Mouse (Mus musculus) limb, embryonic 10.5 days (tissue): ENCODE data around the gene Ppard. TPM values are rescaled to one million over a fixed set of nuclear protein-coding genes. Genes with fewer than 3 reads are reported as not detected.
A peak's percentile ranks its signal among the peaks of the same experiment; 100 is the strongest.
"Not testable (repeated sequence)": the region's sequence is repeated elsewhere in the genome, so short reads cannot be mapped to it uniquely, and the experiment has no call there.

Source experiments
- DNase-seq: peaks from one replicate; pipeline ENCODE4 v3.0.0-alpha.2; 2017; ENCODE audit warnings: low spot score
- H3K27ac ChIP-seq: fragments of 300-500 bp; sonication (generic); 2 replicates; pipeline ENCODE4 v1.5.1; 2016; ENCODE audit warnings: mild to moderate bottlenecking
- H3K27me3 ChIP-seq: fragments of 300-500 bp; sonication (generic); 2 replicates; pipeline ENCODE4 v1.6.1; 2016; ENCODE audit warnings: low read depth, mild to moderate bottlenecking; ENCODE audit not compliant: poor library complexity, severe bottlenecking
- H3K36me3 ChIP-seq: fragments of 300-500 bp; sonication (generic); 2 replicates; pipeline ENCODE4 v1.6.1; 2016; ENCODE audit warnings: mild to moderate bottlenecking, moderate library complexity
- H3K4me1 ChIP-seq: fragments of 300-500 bp; sonication (generic); 2 replicates; pipeline ENCODE4 v1.6.1; 2016
- H3K4me3 ChIP-seq: fragments of 300-500 bp; sonication (generic); 2 replicates; pipeline ENCODE4 v1.5.1; 2016; ENCODE audit warnings: mild to moderate bottlenecking, moderate library complexity
- H3K9me3 ChIP-seq: fragments of 300-500 bp; sonication (generic); replicated peaks from 2 replicates; pipeline ENCODE4 v1.6.1; 2016; ENCODE audit warnings: mild to moderate bottlenecking
- WGBS: fragments of 180-500 bp; shearing (Covaris S2); methylation state at CpG from one replicate; pipeline ENCODE4 v1.1.7; 2016; 5-methylcytosine and 5-hydroxymethylcytosine counted together
- polyA plus RNA-seq: library from polyadenylated mRNA; unstranded; fragments of >200 nt; fragmentation: Nextera tagmentation; extraction: Ambion mirVana; gene quantifications from 2 replicates; pipeline ENCODE4 v1.2.1, GENCODE M21; 2016

Gene Ppard
- polyA plus RNA-seq, 1 experiment from 2014 or later = 1.9 TPM

GRCm38 (mm10) chr17:28317091-28317490 lies 84.6 kb downstream of the Ppard start:
- H3K4me1 ChIP-seq = peaks cover 41% of the 10 kb centered on the region
- H3K36me3 ChIP-seq = peaks cover 64% of the 10 kb centered on the region
- no peaks in the 10 kb centered on the region for H3K27me3 ChIP-seq
- H3K4me3 ChIP-seq = no peak overlapping the region
- H3K9me3 ChIP-seq = no peaks in the 10 kb centered on the region
- DNase-seq = no peak
- H3K27ac ChIP-seq = no peak overlapping the region
- WGBS = 60% methylated on average over 8 of the region's 8 CpGs

GRCm38 (mm10) chr17:28317725-28318124 lies 85.2 kb downstream of the Ppard start:
- Histone ChIP-seq H3K27me3 (no peaks in the 10 kb centered on the region), H3K36me3 (peaks cover 71% of the 10 kb centered on the region), H3K4me3 (no peak overlapping the region), H3K4me1 (peaks cover 37% of the 10 kb centered on the region), H3K9me3 (no peaks in the 10 kb centered on the region), H3K27ac (no peak overlapping the region)
- WGBS = 93% methylated on average over 9 of the region's 9 CpGs
- no peak for DNase-seq

GRCm38 (mm10) chr17:28321700-28322099 lies 89.2 kb downstream of the Ppard start:
- 95% methylated on average over 4 of the region's 4 CpGs for WGBS
- H3K9me3 ChIP-seq = no peaks in the 10 kb centered on the region
- H3K4me1 ChIP-seq = peaks cover 17% of the 10 kb centered on the region
- no peak overlapping the region for H3K4me3 ChIP-seq
- no peaks in the 10 kb centered on the region for H3K27me3 ChIP-seq
- H3K27ac ChIP-seq = no peak overlapping the region
- H3K36me3 ChIP-seq = peaks cover 93% of the 10 kb centered on the region
- no peak for DNase-seq

- no peak for DNase-seq
- 94% methylated on average over 8 of the region's 8 CpGs for WGBS
- Histone ChIP-seq H3K4me1 (peaks cover 26% of the 10 kb centered on the region), H3K27me3 (no peaks in the 10 kb centered on the region), H3K4me3 (no peak overlapping the region), H3K9me3 (no peaks in the 10 kb centered on the region), H3K36me3 (peaks cover 74% of the 10 kb centered on the region), H3K27ac (no peak overlapping the region)
Measured at GRCm38 (mm10) chr17:28323786-28324185, 91.3 kb downstream of the Ppard start.

GRCm38 (mm10) chr17:28324416-28324815 lies 91.9 kb downstream of the Ppard start:
- WGBS = 91% methylated on average over 7 of the region's 7 CpGs
- not testable (repeated sequence) for H3K4me3 ChIP-seq, DNase-seq, H3K9me3 ChIP-seq, H3K27ac ChIP-seq, H3K27me3 ChIP-seq
- peaks cover 27% of the 10 kb centered on the region for H3K4me1 ChIP-seq
- peaks cover 75% of the 10 kb centered on the region for H3K36me3 ChIP-seq

GRCm38 (mm10) chr17:28325751-28326150 lies 93.3 kb downstream of the Ppard start:
- Histone ChIP-seq H3K9me3 (no peaks in the 10 kb centered on the region), H3K4me3 (no peak overlapping the region), H3K27me3 (no peaks in the 10 kb centered on the region), H3K36me3 (peaks cover 77% of the 10 kb centered on the region), H3K4me1 (peaks cover 35% of the 10 kb centered on the region), H3K27ac (no peak overlapping the region)
- 91% methylated on average over 8 of the region's 8 CpGs for WGBS
- DNase-seq = no peak

GRCm38 (mm10) chr17:28326951-28327350 lies 94.5 kb downstream of the Ppard start:
- WGBS = 82% methylated on average over 3 of the region's 3 CpGs
- no peaks in the 10 kb centered on the region for H3K27me3 ChIP-seq
- H3K4me1 ChIP-seq = peaks cover 46% of the 10 kb centered on the region
- no peaks in the 10 kb centered on the region for H3K9me3 ChIP-seq
- peak overlapping the region; percentile 99 for H3K27ac ChIP-seq
- no peak for DNase-seq
- H3K4me3 ChIP-seq = no peak overlapping the region
- H3K36me3 ChIP-seq = peaks cover 77% of the 10 kb centered on the region

GRCm38 (mm10) chr17:28327673-28328325 lies 95.3 kb downstream of the Ppard start:
- DNase-seq = no peak

GRCm38 (mm10) chr17:28328366-28328928 lies 95.9 kb downstream of the Ppard start, which contains the start of gene Rpl10a:
TSS of gene Rpl10a (plus strand) at chr17:28328471.
- Histone ChIP-seq H3K36me3 (peaks cover 78% of the 10 kb centered on the region), H3K4me1 (peaks cover 61% of the 10 kb centered on the region), H3K4me3 (peak within 1 kb of the TSS; percentile 98), H3K9me3 (no peaks in the 10 kb centered on the region), H3K27me3 (no peaks in the 10 kb centered on the region), H3K27ac (peak within 1 kb of the TSS; percentile 99)
- under 1% methylated on average over 67 of the region's 67 CpGs for WGBS
- peak; percentile 99 for DNase-seq

More at GRCm38 (mm10) chr17:28327673-28328325, 95.3 kb downstream of the Ppard start:
- WGBS = 2% methylated on average over 22 of the region's 22 CpGs
- peak overlapping the region; percentile 98 for H3K4me3 ChIP-seq
- H3K27me3 ChIP-seq = no peaks in the 10 kb centered on the region
- H3K27ac ChIP-seq = peak overlapping the region; percentile 99
- no peaks in the 10 kb centered on the region for H3K9me3 ChIP-seq
- peaks cover 77% of the 10 kb centered on the region for H3K36me3 ChIP-seq
- peaks cover 55% of the 10 kb centered on the region for H3K4me1 ChIP-seq

GRCm38 (mm10) chr17:28328946-28329345 lies 96.4 kb downstream of the Ppard start:
- H3K9me3 ChIP-seq = no peaks in the 10 kb centered on the region
- peaks cover 66% of the 10 kb centered on the region for H3K4me1 ChIP-seq
- no peaks in the 10 kb centered on the region for H3K27me3 ChIP-seq
- H3K4me3 ChIP-seq = peak overlapping the region; percentile 98
- peaks cover 78% of the 10 kb centered on the region for H3K36me3 ChIP-seq
- H3K27ac ChIP-seq = peak overlapping the region; percentile 99
- WGBS = under 1% methylated on average over 25 of the region's 25 CpGs
- peak; percentile 57 for DNase-seq

- Histone ChIP-seq H3K36me3 (peaks cover 77% of the 10 kb centered on the region), H3K27me3 (no peaks in the 10 kb centered on the region), H3K4me3 (peak overlapping the region; percentile 98), H3K4me1 (peaks cover 72% of the 10 kb centered on the region), H3K9me3 (no peaks in the 10 kb centered on the region), H3K27ac (peak overlapping the region; percentile 99)
- DNase-seq = no peak
- 9% methylated on average over 4 of the region's 4 CpGs for WGBS
Measured at GRCm38 (mm10) chr17:28329503-28330231, 97.2 kb downstream of the Ppard start.

GRCm38 (mm10) chr17:28330232-28330546 lies 97.7 kb downstream of the Ppard start:
- DNase-seq = no peak
- H3K27me3 ChIP-seq = no peaks in the 10 kb centered on the region
- peak overlapping the region; percentile 14; the same call in 1 of the 2 replicates for H3K27ac ChIP-seq
- peaks cover 77% of the 10 kb centered on the region for H3K4me1 ChIP-seq
- H3K9me3 ChIP-seq = no peaks in the 10 kb centered on the region
- WGBS = 62% methylated on average over 2 of the region's 2 CpGs
- H3K36me3 ChIP-seq = peaks cover 77% of the 10 kb centered on the region
- peak overlapping the region; percentile 98 for H3K4me3 ChIP-seq

GRCm38 (mm10) chr17:28330590-28330989 lies 98.1 kb downstream of the Ppard start:
- H3K27me3 ChIP-seq, H3K27ac ChIP-seq, H3K9me3 ChIP-seq, DNase-seq: not testable (repeated sequence)
- 73% methylated on average over 8 of the region's 8 CpGs for WGBS
- H3K4me3 ChIP-seq = peak overlapping the region; percentile 19; the same call in 1 of the 2 replicates
- peaks cover 77% of the 10 kb centered on the region for H3K4me1 ChIP-seq
- peaks cover 77% of the 10 kb centered on the region for H3K36me3 ChIP-seq
